Mouse (Mus musculus) adrenal gland, postnatal 0 days (tissue): ENCODE measurements around the gene Slc26a5. TPM values are rescaled to one million over a fixed set of nuclear protein-coding genes. Genes with fewer than 3 reads are reported as not detected.

Source experiments
- polyA plus RNA-seq: library from polyadenylated mRNA; unstranded; fragments of >200 nt; fragmentation: Nextera tagmentation; extraction: Ambion mirVana; gene quantifications from 2 replicates; pipeline ENCODE4 v1.2.1, GENCODE M21; 2015

The Slc26a5 gene
- 0.06 and 0.11 TPM in 2 replicates for polyA plus RNA-seq

GRCm38 (mm10) chr5:21865346-21866107 is at the start of gene Slc26a5:
Gene Slc26a5, minus strand, starts transcription at chr5:21865604.

GRCm38 (mm10) chr5:21785053-21785452 is 80.4 kb downstream of the Slc26a5 start, which contains the start of the genes Dnajc2 and Psmc2:
Gene Dnajc2, minus strand, starts transcription at chr5:21785251.
Gene Psmc2, plus strand, starts transcription at chr5:21785283.

Other genes starting within 250 kb of the Slc26a5 start
- 0.30 and 0.76 TPM in 2 replicates for gene Fbxl13, start 220.0 kb downstream of the Slc26a5 start, polyA plus RNA-seq
- gene Armc10, start 219.8 kb downstream of the Slc26a5 start, polyA plus RNA-seq, result 15.6 and 22.4 TPM in 2 replicates
- gene Napepld, start 164.2 kb downstream of the Slc26a5 start, polyA plus RNA-seq, result 7.9 and 14.2 TPM in 2 replicates
- gene Pmpcb, start 128.5 kb downstream of the Slc26a5 start, polyA plus RNA-seq, result 99.4 and 155 TPM in 2 replicates
- 37.2 and 50.4 TPM in 2 replicates for gene Dnajc2, start 80.4 kb downstream of the Slc26a5 start, polyA plus RNA-seq
- 121 and 159 TPM in 2 replicates for gene Psmc2, start 80.3 kb downstream of the Slc26a5 start, polyA plus RNA-seq